Mouse (Mus musculus) c-Kit-positive CD71-positive TER-119-negative erythroid progenitor cells, embryonic 14.5 days (primary cell): Measurements from ENCODE around the gene Sgpp1.

Experiments used
- DNase-seq: peaks from one replicate; pipeline ENCODE4 v3.0.0-alpha.2; 2013; ENCODE audit warnings: low read depth

The Sgpp1 gene

DNA sequence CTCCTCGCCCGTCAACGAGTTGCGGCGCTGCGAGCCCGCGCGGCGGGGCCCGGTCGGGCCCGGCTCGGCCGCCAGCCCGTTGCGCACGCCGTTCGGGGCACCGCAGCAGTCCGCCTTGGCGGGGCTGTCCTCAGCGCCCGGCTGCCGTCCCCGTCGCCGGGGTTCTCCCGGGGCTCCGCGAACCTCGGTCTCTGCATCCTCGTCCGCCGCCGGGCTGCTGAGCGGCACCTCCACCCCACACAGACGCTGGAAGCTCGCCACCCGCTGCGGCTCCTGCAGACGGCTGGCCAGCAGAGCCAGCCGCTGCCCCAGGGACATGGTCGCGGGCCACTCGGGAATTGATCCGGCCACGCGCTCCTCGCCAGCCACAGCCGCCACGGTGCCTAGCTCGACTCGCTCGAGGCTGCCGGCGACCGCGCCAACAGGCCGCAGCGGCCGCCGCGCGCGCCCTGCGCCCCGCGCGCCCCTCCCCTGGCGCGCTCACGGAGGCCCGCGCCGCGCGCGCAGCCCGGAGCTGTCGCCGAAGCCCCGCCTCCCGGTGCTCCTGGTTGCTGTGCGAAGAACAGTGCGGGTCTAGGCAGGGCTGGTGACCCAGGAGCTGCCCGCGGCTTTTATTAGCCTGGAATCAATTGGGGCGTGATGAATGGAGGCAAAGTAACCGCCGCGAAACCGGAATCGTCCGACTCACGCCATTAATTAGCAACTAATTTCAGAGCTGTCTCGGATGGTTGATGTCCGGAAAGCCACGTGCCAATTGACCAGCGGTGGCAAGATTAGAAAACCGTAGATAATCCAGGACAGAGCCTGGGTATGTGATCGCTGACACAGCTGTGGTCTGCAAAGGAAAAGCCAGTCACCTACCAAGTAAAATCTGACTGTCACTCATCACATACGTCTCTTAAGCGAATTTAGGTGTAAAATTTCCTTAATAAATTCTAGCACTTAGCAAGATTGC lies at the start of gene Sgpp1:
Gene Sgpp1, minus strand, starts transcription at position 484 of the 955 bp plus-strand sequence.
- DNase-seq: no peak

DNA sequence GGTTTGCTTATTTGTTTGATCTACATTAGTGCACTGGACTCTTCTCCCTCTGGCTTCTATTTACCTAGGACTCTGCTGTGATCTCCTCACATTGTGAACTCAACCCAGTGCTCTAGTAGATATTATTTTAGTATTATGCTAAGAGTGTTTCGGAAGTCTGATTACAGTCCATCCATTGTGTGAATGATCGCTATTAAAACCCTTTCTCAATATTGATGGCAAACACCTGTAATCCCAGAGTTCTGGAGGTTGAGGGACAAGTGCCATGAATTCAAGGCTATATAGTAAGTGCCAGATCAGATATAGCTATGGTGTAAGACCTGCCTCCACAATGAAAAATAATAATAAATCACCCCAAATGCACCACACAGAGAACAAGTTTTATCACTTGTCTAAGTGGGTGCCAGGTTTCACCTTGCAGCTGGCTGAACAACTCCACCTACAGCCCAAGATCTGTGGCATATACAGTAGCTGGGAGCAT lies 48.8 kb upstream of the Sgpp1 start:
- no peak for DNase-seq

DNA sequence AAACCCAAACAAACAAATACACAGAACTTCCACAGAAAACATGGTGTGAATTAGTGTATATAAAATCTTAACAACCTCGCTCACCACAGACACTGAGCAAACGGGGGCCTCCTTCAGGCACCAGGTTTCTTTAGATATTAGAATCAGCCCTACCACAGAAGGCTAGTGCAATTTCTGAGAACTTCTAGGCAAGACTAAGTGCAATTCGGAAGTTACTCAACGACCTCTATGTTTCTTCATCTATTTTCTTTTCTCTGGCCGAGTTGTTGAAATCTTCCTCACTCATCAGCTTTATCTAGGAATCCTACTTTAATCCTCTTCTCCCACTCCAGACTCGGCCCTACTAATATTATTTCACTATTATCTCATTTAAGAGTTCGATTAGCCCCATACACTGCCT lies 46.5 kb upstream of the Sgpp1 start:
- DNase-seq: no peak

DNA sequence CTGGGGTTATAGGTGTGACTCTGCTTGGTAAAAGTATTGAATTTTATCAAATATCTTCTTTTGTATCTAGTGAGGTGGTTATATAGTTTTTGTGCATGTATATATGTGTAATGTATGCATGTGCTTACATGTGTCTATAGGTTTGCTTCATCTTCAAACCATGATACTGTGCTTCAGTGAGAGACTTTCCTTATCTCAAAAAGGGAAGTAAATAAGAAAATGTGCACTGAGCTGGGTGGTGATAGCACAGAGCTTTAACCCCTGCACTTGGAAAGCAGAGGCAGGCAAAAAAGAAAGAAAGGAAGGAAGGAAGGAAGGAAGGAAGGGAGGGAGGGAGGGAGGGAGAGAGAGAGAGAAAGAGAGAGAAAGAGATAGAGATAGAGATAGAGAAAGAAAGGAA lies 45.9 kb upstream of the Sgpp1 start:
- no peak for DNase-seq

DNA sequence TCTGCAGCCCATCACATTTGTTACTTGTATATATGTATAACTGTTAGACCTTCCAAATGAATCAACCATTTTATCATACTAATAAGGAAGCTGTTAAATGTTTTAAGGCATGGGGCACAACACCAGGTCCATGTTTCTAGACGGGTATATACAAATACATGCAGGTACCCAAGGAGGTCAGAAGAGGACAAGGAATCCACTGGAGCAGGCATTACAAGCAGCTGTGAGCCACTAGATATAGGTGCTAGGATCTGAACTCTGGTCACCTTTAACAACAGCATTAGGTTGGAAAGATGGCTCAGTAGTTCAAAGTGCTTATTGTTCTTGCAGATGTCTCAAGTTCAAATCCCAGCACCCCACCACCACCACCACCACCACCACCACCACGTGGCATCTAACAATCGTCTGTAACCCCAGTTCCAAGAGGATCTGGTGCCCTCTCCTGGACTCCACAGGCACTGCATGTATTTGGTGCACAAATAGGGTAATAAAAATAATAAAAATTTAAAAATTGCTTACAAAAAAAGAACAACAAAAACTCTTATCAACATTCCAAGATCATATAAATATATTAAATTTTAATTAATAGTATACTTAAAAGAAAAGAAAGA lies 37.0 kb upstream of the Sgpp1 start:
- peak; percentile 39 for DNase-seq

DNA sequence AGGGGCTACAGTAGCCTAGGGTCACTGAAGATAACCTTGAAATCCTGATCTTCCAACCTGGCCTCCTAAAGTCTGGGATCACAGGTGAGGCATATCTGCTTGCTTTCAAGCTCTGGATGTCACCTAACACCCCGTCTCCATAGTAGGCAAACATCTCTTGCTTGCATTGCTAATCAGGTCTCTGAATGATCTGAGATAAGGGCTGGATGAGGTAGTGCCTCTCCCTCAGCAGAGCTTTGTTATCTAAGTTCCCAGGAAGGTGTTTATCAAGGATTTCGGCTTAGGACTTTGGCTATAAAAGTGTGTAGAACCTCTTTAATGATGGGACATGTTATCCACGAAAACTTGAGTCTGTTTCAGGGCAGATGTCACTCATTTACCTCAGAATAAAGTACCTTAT lies 35.9 kb upstream of the Sgpp1 start:
- DNase-seq: no peak

DNA sequence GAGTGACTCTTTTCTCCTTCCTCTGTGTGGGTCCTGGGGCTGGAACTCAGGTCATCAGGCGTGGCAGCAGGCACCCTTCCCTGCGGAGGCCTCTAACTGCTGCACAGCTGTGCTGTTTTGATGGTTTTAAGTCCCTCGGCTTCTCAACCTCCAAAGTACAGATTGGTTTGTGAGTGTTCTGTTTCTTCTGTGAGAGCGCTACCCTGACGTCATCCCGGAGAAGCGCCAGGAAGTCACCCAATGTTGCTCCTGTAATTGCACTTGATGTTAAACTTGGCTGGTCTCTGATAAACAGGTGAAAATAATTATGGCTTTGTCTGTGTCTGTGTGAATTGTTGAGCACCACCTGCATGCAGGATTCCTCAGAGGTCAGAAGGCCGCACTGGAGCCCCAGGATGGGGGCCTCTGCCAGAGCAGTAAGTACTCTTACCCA lies 31.4 kb upstream of the Sgpp1 start:
- no peak for DNase-seq

DNA sequence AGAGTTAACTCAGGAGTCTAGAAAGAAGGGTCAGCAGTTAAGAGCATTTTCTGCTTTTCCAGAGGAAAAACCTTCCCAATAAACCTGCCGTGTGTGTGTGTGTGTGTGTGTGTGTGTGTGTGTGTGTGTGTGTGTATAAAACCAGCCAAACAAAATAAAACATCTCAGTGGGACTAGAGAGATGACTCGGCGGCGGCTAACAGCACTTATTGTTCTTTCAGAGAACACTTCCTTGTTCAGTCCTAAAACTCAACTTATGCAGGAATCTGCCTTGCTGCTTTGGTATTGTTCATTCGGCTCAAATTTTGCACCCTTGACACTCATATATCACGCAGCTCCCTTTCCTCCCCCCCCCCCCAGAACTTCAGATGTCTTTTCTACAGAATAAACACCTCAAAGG lies 30.9 kb upstream of the Sgpp1 start:
- DNase-seq: no peak

DNA sequence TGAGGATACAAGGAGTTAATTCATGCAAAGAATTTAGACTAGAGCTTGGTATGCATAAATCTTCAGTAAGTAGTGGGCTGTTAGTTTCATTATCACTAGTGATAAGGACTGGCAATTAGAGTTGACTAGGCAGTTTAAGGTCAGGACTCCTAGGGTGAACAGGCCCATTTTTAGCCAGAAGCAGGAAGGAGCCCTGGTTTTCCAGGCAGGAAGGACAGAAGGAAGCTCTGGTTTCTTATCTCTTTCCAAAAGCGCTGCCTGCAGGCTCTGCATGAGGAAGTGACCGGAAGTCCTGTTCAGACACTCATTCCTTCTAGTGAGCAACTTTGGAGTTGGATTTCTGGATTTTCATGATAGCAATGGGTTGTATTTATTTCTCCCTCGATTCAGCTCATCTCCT lies 30.2 kb upstream of the Sgpp1 start:
- DNase-seq: no peak

DNA sequence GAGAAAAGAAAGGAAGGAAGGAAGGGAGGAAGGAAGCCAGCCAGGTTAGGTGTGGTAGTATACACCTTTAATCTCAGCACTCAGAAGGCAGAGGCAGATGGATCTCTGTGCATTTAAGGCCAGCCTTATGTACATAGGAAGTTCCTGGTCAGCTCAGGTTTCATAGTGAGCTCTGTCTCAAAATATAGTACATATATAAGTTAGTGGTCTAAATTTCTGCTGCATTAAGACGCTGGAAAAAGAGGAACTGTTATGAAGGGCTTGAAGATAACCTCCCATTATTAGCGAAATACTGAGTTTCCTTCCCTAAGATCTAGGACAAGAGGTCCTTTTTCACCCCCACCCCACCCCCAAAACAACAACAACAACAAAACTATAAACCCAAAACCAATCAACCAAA lies 20.9 kb upstream of the Sgpp1 start:
- no peak for DNase-seq

DNA sequence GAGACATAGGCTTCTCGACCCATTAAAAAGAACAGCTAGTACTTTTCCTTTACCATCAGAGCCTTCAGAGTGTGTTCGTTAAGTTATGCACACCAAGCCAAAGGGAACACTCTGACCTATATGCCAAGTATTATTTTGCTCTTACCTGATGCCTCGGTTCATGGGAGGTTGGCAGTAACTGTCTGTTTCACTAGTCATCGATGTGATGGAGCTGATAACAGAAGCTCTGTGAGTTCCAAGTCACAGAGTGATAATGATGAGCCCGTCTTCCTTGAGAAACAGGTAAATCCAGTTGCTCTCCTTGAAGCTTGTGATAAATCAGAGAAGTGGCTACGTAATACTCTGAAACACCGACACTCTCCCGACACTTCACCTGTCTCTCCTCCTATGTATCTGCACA lies 18.2 kb upstream of the Sgpp1 start:
- no peak for DNase-seq

DNA sequence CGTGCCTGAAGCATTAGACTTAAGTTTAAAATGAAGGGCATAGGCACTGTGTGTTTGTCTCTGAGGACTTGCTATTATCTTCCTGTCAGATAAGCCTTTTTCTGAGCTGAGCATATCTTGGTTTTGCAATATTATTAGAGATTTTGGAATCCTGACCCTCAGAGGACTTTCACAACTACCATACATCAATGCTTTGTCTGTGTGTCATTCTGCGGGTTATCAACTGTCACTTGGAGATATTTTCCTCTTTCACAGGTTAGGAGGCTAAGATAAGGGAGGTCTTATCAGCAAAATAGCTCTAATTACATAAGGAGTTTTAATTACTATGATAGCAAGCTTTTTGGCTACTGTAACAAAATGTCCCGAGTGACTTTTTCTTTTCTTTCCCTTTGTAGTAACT lies 16.5 kb upstream of the Sgpp1 start:
- no peak for DNase-seq

DNA sequence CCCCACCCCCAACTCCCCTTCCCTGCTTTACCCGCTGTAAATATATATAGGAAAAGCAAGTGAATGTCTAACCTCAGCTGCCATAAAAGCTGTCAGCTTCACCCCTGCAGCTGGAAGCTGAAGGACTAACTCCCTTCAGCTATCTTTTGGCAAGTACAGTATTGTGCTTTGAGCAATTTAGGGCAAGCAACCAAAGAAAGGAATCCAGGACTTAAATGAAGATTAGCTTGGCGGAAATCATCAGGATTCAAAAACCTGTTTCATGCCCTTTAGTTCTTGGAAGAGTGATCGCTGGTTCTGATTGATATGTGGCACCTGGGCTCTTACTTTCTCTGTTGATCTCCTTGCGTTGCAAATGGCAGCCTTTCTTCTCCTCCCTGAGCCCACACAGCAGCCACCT lies 13.0 kb upstream of the Sgpp1 start:
- DNase-seq: no peak

DNA sequence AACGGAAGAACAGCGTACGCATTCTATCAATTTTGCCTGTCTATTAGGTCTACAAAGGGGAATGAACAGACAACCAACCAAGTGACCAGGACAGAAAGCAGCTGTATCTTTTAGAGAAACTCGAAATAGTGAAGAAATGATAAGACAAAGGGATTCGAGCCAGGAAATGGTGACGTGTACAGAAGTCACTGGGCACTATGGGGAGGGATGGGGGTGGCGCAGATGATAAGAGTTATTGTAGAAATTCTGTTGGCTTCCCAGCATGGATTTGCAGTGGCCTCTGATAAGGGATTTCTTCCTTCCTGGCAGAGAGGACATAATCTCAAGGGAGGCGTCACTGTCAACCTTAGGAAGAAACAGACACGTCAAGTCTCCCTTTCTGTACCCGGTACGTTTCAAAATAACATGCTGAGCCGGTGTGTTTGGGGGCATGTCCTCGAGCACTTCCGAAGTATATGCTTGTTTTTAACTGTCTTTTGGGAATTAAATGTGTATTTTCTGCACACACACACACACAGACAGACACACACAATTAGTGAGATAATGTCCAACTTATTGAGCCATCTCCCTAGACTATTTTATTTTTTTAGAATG lies 10.3 kb upstream of the Sgpp1 start:
- no peak for DNase-seq

DNA sequence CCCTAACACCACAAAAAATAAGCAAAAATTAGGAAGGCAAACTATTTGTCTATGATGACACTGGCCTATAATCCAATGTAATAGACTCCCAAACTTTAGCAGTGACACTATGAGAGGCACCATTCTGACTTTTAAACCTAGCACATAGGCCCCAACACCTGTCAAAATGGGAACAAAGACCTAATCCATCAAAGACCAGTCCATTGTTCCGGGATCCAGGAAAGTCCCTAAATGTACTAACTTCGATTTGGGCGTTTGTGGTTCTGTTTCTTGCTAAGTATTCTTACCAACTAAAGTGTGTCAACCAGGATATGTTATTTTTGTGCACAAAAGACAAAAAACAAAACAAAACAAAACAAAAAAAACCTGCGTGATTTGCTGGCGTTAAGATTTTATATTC lies 6.6 kb upstream of the Sgpp1 start:
- DNase-seq: no peak

DNA sequence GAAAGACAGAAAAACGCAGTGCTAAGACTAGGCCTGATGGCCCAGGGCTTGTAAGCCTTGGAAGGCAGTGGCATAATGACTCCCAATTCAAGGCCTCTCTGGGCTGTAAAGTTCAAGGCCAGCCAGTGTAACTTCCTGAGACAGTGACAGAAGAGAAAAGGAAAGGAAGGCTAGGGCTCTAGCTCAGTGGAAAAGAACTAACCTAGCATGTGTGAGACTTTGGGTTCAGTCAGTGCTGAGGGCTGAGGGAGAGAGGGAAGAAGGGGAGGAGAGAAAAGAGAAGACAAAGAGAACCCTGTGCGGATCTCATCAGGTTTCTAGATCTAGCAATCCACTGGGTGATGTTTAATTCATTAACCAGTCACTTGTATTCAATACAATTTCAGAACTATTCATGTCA lies 5.7 kb upstream of the Sgpp1 start:
- DNase-seq: no peak

DNA sequence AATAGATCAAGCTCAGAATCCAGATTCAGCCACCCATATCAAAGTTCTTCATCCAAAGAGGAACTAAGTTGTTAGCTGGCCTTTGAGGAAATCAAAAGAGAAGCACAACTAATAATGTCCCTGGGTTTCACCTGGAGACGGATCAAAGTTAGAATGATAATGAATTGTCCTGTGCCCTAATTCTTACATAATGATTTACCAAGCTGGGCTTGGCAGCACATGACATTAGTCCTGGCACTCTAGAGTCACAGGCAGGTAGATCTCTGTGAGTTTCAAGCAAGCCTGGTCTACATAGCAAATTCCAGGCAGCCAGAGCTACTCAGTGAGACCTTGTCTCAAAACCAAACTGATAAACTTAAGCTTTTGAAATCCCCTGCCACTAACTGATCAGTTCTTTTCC lies 4.9 kb upstream of the Sgpp1 start:
- no peak for DNase-seq

DNA sequence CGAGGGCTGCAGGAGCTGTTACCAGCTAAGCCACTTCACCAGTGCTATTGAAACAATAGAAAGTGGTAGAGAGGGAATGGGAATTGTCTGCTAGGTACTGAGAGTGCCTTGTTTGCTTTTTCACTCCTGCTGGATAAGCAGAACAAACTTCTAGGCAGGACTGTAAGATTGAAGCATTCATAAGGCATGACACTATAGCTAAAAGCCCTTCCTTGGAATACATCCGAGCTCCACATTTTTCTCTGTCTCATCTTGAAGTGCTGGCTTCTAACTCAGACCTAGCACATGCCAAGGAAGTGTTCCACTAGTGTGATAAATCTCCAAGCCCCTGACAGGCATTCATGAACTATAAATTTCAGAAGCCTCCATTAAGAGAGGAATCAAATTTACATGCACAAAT lies 4.1 kb upstream of the Sgpp1 start:
- no peak for DNase-seq

DNA sequence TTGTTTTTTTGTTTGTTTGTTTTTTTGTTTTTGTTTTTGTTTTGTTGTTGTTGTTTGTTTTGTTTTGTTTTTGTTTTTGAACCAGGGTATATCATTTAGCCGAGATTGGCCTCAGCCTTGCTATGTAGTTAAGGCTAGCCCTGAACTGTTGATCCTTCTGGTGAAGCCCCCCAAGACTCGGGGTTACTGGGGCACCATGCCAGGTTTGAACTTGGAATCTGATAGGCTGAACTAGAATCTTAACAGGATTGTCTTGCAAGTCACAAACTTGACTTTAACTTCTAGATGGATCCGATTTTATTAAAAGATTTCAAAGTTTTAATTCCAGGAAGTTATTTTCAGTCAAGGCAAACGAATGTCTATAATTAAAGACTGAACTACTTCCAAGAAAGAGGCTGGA lies 767 bp upstream of the Sgpp1 start:
- DNase-seq: no peak

DNA sequence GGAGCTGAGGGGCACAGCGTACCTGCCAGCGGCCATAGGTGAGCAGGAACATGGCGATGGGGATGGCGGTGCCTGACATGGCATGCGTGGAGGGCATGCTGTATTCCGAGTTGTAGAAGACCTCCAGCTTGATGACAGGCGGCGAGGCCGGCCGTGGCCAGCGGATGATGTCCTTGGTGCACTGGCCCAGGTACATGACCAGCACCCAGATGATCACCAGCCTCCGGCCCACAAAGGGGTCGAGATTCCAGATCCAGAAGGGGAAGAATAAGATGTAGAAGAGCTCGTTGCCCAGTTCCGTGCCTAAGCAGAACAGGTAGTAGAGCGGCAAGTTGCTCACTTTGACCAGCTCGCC lies 661 bp downstream of the Sgpp1 start:
- no peak for DNase-seq

DNA sequence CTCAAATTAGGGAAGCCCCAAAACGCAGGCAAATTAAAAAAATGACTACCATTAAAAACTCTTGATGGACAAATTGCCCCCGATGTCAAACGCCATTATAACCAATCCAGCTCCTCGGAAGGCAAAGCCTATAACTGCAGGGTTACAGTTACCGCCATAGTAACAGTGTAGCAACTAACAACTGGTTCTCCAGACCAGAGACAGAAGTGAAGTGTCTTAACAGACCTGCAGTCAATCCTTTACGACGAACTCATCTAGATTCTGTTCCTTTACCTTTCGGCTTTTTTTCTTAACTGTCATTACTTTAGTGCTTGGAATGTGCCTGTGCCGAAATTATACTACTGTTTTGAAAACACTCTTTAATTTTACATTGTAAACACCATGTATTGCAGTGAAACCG lies 1.4 kb downstream of the Sgpp1 start:
- no peak for DNase-seq

DNA sequence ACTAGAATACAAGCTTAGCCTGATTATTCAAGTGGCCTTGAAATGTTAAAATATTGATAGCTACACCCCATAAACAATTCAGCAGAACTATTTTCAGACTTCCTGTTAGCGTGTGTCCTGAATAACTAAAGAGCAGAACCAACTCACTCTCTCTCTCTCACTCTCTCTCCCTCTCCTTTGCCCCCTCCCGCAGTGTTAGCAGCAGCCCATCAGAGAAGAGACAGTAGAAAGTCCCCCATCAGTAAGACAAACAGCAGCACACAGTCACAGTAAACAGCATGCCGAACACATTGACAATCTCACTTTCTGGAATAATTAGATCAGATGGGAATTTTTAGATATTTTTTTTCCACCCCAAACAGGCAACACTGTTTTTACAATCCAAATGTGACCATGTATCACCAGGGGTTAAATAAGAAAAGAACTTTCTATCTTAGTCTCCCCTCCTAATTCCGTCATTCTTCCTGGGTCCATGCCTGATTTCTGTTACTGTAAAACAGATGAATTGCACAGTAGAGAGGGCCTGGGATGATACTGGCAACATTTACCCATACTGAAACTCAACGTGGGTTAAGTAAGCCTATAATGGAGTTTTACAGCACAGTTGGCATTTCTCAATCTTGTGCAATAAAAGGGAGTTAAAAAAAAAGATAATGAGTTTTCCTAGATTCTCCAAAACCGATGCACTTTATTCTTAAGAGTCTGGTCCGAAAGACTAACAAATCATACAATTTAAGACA lies 2.0 kb downstream of the Sgpp1 start:
- no peak for DNase-seq
